Mouse (Mus musculus) CH12.LX (cell line): ENCODE measurements around the gene Kalrn.

Experiments
- CTCF ChIP-seq, 2 experiments: IDR thresholded peaks in 1 of 2; conservative IDR thresholded peaks in 1 of 2; 2 replicates each; pipeline ENCODE4 v1.5.1; 2011 to 2012; ENCODE audit warnings: low read depth in 2 of 2, low read length in 2 of 2, improper control_type of control experiment in 1 of 2, inconsistent platforms in 1 of 2, mild to moderate bottlenecking in 1 of 2, moderate library complexity in 1 of 2
- EP300 ChIP-seq: IDR thresholded peaks from 2 replicates; pipeline ENCODE4 v1.6.1; 2011; ENCODE audit warnings: low read length, improper control_type of control experiment
- ETS1 ChIP-seq: conservative IDR thresholded peaks from 2 replicates; pipeline ENCODE4 v1.6.1; 2012; ENCODE audit warnings: low read depth, mild to moderate bottlenecking, inconsistent platforms, low read length, improper control_type of control experiment, moderate library complexity
- HCFC1 ChIP-seq: IDR thresholded peaks from 2 replicates; pipeline ENCODE4 v1.6.1; 2012; ENCODE audit warnings: low read depth, mild to moderate bottlenecking, inconsistent platforms, low read length, improper control_type of control experiment
- JUND ChIP-seq: conservative IDR thresholded peaks from 2 replicates; pipeline ENCODE4 v1.6.1; 2011; ENCODE audit warnings: low read depth, low read length, improper control_type of control experiment
- MEF2A ChIP-seq: IDR thresholded peaks from 2 replicates; pipeline ENCODE4 v1.6.1; 2014; ENCODE audit warnings: low read depth, mild to moderate bottlenecking, inconsistent platforms, low read length, improper control_type of control experiment, borderline replicate concordance
- POLR2A ChIP-seq: IDR thresholded peaks from 2 replicates; pipeline ENCODE4 v1.6.1; 2011; ENCODE audit warnings: low read depth, mild to moderate bottlenecking, improper control_type of control experiment, low read length
- RCOR1 ChIP-seq: conservative IDR thresholded peaks from 2 replicates; pipeline ENCODE4 v1.6.1; 2012; ENCODE audit warnings: low read depth, mild to moderate bottlenecking, inconsistent platforms, low read length, improper control_type of control experiment
- SIN3A ChIP-seq: IDR thresholded peaks from 2 replicates; pipeline ENCODE4 v1.6.1; 2012; ENCODE audit warnings: low read length, improper control_type of control experiment, inconsistent platforms
- TBP ChIP-seq: conservative IDR thresholded peaks from 2 replicates; pipeline ENCODE4 v1.6.1; 2011; ENCODE audit warnings: low read depth, low read length, improper control_type of control experiment
- ZC3H11A ChIP-seq: IDR thresholded peaks from 2 replicates; pipeline ENCODE4 v1.6.1; 2012; ENCODE audit warnings: low read depth, mild to moderate bottlenecking, inconsistent platforms, low read length, improper control_type of control experiment
- ZMIZ1 ChIP-seq: IDR thresholded peaks from 2 replicates; pipeline ENCODE4 v1.6.1; 2012; ENCODE audit warnings: low read depth, mild to moderate bottlenecking, inconsistent platforms, low read length, improper control_type of control experiment

GRCm38 (mm10) chr16:34579671-34580326 lies 6.5 kb upstream of the Kalrn start:
- TF ChIP-seq CTCF (conservative IDR thresholded peaks at IDR 0.05 in 1 of 2, IDR thresholded peaks at IDR 0.05 in 1 of 2; ENCODE audit: low read depth in 2 of 2, low read length in 2 of 2) (no peak), MEF2A (no peak), ZMIZ1 (no peak), JUND (no peak), RCOR1 (no peak), EP300 (no peak), TBP (no peak), POLR2A (no peak), SIN3A (no peak), HCFC1 (no peak), ETS1 (no peak), ZC3H11A (no peak)
